Mouse (Mus musculus): ENCODE data around the gene Ucp3.

Ucp3 gene

DNA sequence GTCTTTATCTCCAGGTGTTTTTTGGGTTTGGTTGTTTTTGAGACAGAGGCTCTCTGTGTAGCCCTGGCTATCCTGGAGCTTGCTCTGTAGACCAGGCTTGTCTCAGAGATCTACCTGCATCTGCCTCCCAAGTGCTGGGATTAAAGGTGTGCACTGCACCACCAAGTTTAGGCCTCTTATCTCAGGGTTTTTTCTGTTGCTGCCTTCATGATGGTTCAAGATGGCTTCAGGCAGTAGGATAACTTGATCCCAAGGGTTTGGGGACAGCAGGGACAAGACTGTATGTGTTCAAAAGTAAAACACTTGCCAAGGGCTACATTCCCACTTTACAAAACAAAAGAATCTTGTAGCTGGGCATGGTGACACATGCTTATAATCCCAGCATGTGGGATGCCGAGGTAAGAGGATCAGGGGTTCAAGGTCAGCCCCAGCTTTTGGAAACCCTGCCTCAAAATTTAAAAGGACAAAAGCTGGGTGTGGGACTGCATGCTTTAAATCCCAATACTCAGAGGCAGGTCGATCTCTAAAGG is 29.1 kb downstream of the Ucp3 start:
- no peak for DNase-seq

DNA sequence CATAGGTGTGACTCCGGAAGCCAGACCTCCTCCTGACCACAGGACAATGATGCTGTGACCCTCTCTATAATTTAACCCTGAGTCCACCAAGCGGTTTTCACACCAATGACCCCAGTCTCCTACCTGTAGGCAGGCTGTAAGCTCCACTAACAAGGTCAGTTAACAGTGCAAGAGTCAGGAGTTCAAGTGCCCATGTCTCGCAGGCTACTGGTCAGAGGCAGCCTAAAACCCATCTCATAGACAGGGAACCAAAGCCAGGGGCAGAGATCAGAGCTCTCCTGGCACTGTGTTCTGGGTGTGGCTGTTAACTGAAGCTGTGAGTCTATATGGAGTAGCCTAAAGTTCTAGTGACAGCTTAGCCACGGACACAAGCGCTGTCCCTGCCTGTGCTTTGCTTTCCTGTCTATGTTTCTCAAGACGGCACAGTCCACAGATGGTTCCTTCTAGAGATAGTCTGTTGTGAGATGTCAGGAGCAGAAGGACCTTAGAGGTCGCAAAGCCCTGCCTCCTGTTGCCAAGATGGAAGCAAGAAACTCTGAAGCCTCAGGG is 29.7 kb downstream of the Ucp3 start:
- no peak for DNase-seq

DNA sequence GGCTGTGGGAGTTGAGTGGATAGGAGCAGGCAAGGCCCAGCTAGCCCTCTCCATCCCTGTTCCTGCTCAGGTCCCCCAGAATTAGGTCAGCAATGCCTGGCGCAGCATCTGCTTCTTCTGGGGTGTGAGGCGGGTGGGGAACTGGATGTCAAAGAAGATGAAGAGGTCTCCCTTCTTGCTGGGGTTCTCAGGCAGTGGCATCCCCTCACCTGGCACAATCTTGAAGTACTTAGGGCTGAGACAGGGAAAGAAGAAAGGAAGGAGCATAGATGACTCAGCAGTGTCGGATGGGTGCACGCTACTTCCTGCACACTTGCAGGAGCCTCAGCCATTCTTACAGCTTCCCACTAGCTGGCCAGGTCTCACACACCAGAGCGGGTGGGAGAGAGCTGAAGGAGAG is 30.3 kb downstream of the Ucp3 start:
- DNase-seq, result no peak

DNA sequence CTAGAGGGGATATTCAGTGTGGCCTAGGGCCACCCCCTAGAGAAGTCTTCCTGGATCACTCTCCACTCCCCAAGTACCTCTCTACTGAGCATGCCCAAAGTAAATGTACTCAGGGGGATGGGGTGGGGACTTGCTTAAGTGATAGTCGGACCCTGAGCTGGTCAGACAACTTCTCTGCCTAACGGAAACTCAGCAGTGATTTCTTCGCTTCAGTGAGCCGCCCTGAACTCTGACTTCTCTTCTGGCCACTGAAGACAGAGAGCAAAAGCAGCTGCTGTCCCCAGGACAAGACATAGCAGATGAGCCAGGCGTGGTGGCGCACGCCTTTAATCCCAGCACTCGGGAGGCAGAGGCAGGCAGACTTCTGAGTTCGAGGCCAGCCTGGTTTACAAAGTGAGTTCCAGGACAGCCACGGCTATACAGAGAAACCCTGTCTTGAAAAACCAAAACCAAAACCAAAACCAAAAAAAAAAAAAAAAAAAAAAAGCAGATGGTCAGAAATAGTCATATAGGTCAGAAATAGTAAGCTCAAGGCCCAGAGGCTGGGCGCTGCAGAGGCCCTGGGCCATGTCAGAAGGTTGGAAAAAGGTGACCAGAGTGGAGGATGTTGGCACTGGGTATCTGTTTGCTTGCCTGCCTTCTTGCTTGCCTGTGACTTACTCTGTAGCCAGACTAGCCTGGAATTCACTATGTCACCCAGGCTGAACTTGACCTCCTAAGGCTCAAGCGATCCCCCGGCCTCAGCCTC is 32.1 kb downstream of the Ucp3 start:
- DNase-seq, result no peak

DNA sequence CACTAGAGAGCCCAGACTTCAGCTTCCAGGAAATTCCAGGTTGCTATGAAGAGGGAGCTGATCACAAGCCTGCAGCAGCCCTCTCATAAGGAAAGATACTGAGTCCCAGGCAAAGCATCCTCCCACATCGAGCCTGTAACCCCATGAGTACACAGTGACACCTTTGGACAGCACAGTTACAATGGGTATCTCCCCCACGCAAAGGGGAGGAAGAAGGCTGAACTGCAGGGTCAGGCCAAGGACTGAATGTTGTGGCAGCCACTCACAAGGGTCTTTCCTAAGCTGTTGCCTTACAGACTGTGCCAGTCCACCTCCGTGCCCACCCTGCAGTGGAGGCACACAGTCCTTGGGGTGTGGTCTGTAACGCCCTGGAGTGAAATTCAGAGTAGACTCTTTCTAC is 33.7 kb downstream of the Ucp3 start:
- DNase-seq, result no peak

DNA sequence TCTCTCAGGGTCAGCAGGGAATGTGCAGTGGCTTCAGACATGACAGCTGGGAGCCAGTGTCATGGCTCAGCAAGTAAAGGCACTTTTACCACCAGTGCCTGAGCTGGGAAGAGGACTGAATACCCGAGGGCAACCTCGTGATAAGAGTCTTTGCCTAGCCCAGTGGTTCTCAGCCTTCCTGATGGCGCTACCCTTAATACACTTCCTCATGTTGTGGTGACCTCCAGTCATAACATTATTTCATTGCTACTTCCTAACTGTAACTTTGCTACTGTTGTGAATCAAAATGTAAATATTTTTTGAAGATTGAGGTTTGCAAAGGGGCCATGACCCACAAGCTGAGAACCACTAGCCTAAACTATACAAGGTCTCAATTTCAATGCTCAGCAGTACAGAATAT is 35.9 kb downstream of the Ucp3 start:
- DNase-seq, result no peak

DNA sequence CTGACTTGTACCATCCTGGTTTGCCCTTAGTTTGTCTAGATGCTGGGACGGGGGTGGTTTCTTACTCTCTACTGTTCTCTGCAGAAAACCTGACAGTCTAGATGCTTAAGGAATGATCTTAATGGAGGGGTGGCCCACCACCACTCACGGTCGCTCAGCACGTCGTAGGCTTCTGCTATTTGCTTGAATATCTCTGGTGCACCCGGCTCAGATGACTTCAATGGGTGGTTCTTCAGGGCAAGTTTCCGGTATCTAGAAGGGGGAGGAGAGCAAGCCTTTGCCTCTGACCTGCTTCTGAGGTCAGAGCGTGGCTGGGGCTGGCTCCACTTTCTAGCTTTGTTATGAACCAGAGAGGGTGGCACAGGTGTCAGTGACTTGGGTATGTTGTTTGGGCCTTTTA is 38.8 kb downstream of the Ucp3 start:
- no peak for DNase-seq

DNA sequence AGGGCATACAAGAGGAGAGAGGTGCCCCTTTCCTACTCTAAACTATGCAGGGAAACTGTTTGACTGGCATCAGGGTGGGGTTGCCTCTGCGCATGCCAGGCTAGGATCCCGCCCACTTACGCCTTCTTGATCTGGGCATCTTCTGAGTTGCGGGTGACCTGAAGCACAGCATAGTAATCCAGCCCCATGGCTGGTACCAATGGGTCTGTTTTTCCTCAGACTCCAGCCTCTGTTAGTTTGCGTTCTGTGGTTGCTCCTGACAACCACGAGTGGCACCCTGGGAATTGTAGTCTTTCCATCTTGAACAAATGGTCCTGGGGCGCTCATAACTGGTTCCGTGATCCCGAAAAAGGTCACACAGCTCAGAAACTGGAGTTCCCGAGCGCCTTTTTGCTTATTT is 41.8 kb downstream of the Ucp3 start, which contains the start of gene Dnajb13:
Gene Dnajb13, minus strand, starts transcription at position 388 of the 400 bp plus-strand sequence.
- no peak for DNase-seq

DNA sequence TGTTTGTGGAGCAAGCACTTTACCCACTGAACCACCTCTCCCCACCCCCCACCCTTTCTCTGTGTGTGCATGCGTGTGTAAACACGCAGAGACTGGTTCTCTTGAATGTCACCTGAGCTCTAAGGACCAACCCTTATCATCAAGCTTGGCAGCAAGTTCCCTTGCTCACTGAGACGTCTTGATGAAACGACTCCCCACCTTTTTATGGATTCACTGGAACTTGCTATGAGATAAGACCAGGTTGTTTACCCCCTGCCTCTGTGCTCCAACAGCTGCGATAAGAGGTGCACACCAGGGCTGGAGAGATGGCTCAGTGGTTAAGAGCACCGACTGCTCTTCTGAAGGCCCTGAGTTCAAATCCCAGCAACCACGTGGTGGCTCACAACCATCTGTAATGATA is 47.4 kb downstream of the Ucp3 start:
- DNase-seq, result no peak

DNA sequence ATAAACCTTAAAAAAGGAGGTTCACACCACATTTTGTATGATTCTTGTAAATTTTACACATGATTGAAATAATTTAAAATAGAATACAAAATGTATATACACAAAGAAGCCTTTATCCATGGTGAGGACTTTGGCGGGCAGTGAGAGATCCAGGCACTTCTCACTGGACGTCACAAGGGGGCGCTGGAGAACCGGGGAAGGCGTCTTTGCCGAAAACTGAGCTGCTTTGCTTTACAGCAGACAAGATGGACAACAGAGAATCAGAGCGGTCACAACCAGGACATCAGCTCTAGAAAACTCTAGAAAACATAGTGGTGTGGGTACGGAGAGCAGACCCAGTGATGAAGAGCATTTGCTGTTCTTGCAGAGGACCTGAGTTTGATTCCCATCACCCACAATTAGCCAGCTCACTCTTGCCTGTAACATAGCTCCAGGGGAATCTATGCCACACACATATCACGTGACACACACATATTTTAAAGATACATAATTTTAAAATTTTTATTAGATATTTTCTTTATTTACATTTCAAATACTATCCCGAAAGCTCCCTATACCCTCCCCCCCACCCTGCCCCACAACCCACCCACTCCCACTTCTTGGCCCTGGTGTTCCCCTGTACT is 48.0 kb downstream of the Ucp3 start:
- DNase-seq, result peak; percentile 80

DNA sequence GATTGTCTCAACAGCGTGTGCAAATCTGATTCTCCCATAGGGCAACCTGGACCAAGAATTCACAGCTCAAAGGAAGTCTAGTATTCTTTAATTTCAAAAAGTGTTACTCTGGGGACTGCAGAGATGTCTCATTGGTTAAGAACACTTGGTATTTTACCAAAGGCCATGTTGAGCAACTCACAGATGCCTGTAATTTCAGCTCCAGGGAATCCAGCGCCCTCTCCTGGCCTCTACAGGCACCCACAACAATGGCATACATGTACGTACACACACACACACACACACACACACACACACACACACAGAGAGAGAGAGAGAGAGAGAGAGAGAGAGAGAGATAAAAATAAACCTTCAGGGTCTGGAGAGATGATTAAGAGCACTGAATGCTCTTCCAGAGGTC is 49.4 kb downstream of the Ucp3 start:
- DNase-seq, result no peak

DNA sequence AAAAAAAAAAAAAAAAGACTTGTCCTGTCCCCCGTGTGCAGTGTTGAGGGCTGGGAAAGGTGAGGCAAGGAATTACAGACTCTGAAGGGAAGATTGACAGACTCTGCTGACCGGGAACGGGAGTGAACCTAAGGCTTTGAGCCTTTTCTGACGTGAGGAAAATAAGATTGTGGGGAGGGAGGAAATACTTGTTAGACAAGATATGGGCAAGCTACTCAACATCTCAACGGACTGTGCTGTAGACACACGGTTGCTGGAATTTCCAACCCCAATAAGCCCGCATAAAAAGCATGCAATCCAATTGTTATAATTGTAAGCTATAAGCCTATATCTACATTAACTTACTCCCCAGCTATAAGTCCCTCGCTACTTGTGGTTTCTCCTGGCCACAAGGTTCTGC is 51.9 kb downstream of the Ucp3 start:
- DNase-seq, result no peak

DNA sequence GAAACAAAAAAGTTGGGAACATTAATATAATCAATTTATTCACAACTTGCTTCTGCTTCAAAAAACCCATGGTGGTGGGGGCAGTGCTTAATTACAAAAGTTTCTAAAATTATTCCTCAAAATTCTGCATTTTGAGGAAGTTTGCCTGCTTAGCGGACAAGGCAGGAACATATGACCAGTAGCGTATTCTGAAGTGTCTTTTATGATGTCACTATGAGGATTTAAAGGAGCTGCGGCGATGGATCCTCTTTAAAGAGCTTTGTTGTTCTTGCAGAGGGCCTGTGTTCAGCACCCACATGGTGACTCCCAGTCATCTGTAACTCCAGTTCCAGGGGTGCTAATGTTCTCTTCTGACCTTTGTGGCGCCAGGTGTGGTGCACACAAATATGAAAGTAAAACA is 58.0 kb downstream of the Ucp3 start:
- no peak for DNase-seq

DNA sequence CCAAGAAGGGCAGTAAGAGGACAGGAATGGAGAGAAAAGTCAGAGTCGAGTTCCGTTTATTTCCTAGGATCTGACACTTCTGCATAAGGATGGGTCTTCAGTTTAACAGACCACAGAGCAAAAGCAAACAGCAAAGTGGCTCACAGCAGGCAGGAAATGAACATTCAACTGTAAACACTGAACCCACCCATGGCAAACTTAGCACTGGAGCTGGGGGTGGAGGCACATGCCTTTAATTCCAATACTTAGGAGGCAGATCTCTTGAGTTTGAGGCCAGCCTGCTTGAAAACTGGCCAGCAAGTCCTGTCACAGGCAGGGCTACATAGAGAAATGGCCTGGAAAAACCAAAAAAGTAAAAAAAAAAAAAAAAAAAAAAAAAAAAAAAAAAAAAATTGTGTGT is 60.7 kb downstream of the Ucp3 start:
- no peak for DNase-seq

DNA sequence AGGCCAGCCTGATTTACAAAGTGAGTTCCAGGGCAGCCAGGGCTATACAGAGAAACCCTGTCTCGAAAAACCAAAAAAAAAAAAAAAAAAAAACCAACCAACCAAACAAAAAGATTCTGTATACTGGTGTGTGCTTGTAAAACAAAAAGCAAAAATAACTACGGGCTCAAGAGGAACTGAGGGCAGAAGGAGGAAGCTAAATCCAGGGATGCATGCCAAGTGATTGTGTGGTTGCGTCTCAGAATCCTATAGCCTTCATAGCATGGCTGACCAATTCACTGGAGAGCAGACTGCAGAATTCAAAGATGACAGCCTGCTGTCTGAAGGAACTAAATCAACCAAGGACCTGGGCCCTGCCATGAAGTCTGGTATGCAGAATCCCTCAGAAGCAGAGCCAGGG is 61.4 kb downstream of the Ucp3 start:
- no peak for DNase-seq

DNA sequence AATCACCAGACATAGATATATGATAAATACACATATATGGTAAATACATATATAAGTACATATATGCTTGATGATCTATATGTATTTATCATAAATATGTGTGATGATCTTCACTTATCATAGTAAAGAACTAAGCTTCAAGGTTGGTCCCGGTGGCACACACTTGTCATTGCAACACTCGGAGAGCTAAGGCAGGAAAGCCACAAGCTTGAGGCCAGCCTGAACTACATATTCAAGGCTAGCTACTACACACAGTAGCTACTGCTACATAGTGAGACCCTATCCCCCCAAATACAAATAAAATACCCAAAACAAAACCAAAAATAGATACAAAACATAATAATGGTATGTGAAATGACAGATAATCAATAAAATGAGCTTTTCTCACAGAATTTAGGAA is 63.0 kb downstream of the Ucp3 start:
- no peak for DNase-seq

All from right cerebral cortex, postnatal 14 days (tissue).